Mouse (Mus musculus) liver, embryonic 12.5 days (tissue): ENCODE results near the gene Evl. TPM values are rescaled to one million over a fixed set of nuclear protein-coding genes. Genes with fewer than 3 reads are reported as not detected.
"Not testable (repeated sequence)": the region's sequence is repeated elsewhere in the genome, so short reads cannot be mapped to it uniquely, and the experiment has no call there.

Experiments used
- ATAC-seq: fragments of 200-750 bp; cut with Nextera tagmentation; 2 replicates; pipeline ENCODE4 v1.8.0; 2017; ENCODE audit warnings: moderate number of reproducible peaks, mild to moderate bottlenecking, moderate library complexity
- H3K27ac ChIP-seq: fragments of 300-500 bp; sonication (generic); 2 replicates; pipeline ENCODE4 v1.5.1; 2016; ENCODE audit warnings: mild to moderate bottlenecking
- H3K27me3 ChIP-seq: fragments of 300-500 bp; sonication (generic); replicated peaks from 2 replicates; pipeline ENCODE4 v1.6.1; 2016; ENCODE audit warnings: mild to moderate bottlenecking, moderate library complexity
- H3K36me3 ChIP-seq: fragments of 300-500 bp; sonication (generic); 2 replicates; pipeline ENCODE4 v1.6.1; 2016; ENCODE audit warnings: mild to moderate bottlenecking, moderate library complexity
- H3K4me1 ChIP-seq: fragments of 300-500 bp; sonication (generic); 2 replicates; pipeline ENCODE4 v1.6.1; 2016
- H3K4me2 ChIP-seq: fragments of 300-500 bp; sonication (generic); 2 replicates; pipeline ENCODE4 v1.6.1; 2016; ENCODE audit warnings: mild to moderate bottlenecking, moderate library complexity
- H3K4me3 ChIP-seq: fragments of 300-500 bp; sonication (generic); 2 replicates; pipeline ENCODE4 v1.5.1; 2016; ENCODE audit warnings: mild to moderate bottlenecking, moderate library complexity
- H3K9ac ChIP-seq: fragments of 300-500 bp; sonication (generic); 2 replicates; pipeline ENCODE4 v1.6.1; 2016; ENCODE audit warnings: mild to moderate bottlenecking, moderate library complexity
- H3K9me3 ChIP-seq: fragments of 300-500 bp; sonication (generic); replicated peaks from 2 replicates; pipeline ENCODE4 v1.6.1; 2016; ENCODE audit warnings: mild to moderate bottlenecking, moderate library complexity
- WGBS: fragments of 180-500 bp; shearing (Covaris S2); methylation state at CpG from one replicate; pipeline ENCODE4 v1.1.7; 2016; ENCODE audit not compliant: insufficient replicate concordance; 5-methylcytosine and 5-hydroxymethylcytosine counted together
- polyA plus RNA-seq: library from polyadenylated mRNA; unstranded; fragments of >200 nt; fragmentation: Nextera tagmentation; extraction: Ambion mirVana; gene quantifications from 2 replicates; pipeline ENCODE4 v1.2.1, GENCODE M21; 2016

Gene Evl
- polyA plus RNA-seq, result 12.9 and 14.7 TPM in 2 replicates

DNA sequence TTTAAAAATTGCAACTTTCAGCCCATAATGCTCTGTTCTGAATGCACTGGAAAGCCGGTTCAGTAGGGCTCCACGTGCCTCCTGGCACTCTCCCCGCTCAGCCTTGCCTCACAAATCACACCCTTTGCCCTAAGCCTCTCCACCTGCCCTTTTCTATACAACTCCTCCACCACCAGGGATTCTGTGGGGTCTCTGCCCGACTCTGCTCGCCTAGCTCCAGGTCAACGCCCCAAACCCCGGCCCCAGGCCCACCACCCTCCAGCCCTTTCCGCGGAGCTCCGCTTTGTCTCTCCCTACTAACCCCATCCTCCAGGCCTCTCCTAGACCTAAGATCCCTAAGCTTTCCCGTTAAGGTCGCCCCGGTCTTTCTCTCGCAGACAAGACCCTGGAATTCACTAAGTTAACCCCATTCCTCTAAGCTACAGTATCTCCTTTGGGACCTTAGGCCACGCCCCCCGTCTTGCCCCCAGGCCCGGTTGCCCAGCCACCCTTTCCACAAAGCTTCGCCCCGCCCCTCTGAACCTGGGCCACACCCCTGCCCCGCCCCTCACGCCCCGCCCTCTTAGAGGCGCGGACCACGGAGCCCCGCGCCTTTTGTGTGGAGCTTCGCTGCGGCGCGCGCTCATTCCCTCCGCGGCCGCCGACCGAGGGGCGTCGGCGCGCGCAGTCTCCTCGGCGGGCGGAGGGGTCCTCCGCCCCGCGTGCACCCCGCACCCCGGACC is at the start of gene Evl:
Evl (plus strand) TSS at position 601 of the 722 bp plus-strand sequence.
- peak within 1 kb of the TSS; percentile 71 for H3K4me3 ChIP-seq
- no peaks in the 10 kb centered on the region for H3K9me3 ChIP-seq
- ATAC-seq, result peak; percentile 82
- peaks cover 56% of the 10 kb centered on the region for H3K27me3 ChIP-seq
- H3K9ac ChIP-seq, result peak within 1 kb of the TSS; percentile 69
- no peaks in the 10 kb centered on the region for H3K36me3 ChIP-seq
- peak within 1 kb of the TSS; percentile 36; the same call in 1 of the 2 replicates for H3K27ac ChIP-seq
- 3% methylated on average over 39 of the region's 50 CpGs for WGBS
- peak within 1 kb of the TSS; percentile 90 for H3K4me2 ChIP-seq
- H3K4me1 ChIP-seq, result peaks cover 39% of the 10 kb centered on the region; the same call in 1 of the 2 replicates

DNA sequence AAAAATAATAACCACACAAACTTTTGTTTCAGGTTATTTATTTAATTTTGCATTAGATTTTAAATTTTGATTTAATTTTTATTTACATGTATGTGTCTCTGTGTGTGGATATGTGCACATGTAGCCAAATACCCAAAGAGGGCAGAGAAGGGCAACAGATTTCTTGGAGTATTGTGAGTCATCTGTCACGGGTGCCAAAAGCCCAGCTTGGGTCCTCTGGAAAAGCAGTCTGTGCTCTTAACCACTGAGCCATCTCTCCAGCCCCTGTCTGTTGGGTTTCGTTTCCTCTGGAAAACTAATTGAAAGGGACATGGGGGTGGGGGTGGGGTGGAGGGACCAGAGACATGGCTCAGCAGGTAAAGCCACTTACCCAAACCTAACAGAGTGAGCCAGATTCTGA is 48.7 kb upstream of the Evl start:
- Histone ChIP-seq H3K27me3 (peaks cover 20% of the 10 kb centered on the region), H3K27ac (no peak overlapping the region), H3K9ac (no peak overlapping the region), H3K4me3 (no peak overlapping the region), H3K9me3 (no peaks in the 10 kb centered on the region), H3K36me3 (no peaks in the 10 kb centered on the region), H3K4me1 (peaks cover 14% of the 10 kb centered on the region), H3K4me2 (no peak overlapping the region)
- no peak for ATAC-seq
- WGBS, result 57% methylated on average over 2 of the region's 2 CpGs

DNA sequence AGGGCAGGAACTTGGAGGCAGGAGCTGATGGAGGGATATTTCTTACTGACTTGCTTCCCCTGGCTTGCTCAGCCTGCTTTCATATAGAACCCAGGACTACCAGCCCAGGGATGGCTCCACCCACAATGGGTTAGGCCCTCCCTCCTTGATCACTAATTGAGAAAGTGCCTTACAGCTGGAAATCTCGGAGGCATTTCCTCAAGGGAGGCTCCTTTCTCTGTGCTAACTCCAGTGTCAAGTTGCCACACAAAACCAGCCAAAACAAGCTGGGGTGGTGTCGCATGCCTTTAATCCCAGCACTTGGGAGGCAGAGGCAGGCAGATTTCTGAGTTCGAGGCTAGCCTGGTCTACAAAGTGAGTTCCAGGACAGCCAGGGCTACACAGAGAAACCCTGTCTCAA is 47.5 kb upstream of the Evl start:
- not testable (repeated sequence) for H3K9me3 ChIP-seq, H3K4me2 ChIP-seq, H3K36me3 ChIP-seq, H3K27ac ChIP-seq, ATAC-seq, H3K4me3 ChIP-seq, H3K9ac ChIP-seq
- H3K4me1 ChIP-seq, result peaks cover 14% of the 10 kb centered on the region
- H3K27me3 ChIP-seq, result peaks cover 18% of the 10 kb centered on the region; the same call in 1 of the 2 replicates
- WGBS, result 71% methylated on average over 3 of the region's 3 CpGs

DNA sequence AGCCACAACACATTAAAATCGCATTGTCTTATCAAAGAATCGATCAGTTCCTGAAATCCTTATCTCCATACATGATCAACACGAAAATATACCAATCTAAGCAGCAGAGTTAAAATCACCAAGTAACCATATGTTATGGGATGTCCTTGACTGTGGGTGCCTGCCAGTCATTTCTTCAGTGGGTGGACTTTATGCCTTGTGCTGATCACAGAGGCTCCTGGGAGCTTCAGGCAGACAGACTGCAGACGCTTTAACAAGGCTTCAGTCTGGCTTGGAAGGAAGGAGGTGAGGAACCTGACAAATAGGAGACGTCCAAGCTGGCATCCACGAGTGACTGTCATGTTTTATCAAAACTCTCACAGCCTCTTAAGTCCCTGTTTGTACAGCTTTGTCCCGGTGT is 43.9 kb upstream of the Evl start:
- WGBS, result 41% methylated on average over 7 of the region's 7 CpGs
- H3K4me3 ChIP-seq, result no peak overlapping the region
- no peaks in the 10 kb centered on the region for H3K36me3 ChIP-seq
- no peaks in the 10 kb centered on the region for H3K4me1 ChIP-seq
- peaks cover 2% of the 10 kb centered on the region; the same call in 1 of the 2 replicates for H3K27me3 ChIP-seq
- no peak overlapping the region for H3K9ac ChIP-seq
- no peak for ATAC-seq
- H3K27ac ChIP-seq, result no peak overlapping the region
- H3K9me3 ChIP-seq, result no peaks in the 10 kb centered on the region
- no peak overlapping the region for H3K4me2 ChIP-seq

DNA sequence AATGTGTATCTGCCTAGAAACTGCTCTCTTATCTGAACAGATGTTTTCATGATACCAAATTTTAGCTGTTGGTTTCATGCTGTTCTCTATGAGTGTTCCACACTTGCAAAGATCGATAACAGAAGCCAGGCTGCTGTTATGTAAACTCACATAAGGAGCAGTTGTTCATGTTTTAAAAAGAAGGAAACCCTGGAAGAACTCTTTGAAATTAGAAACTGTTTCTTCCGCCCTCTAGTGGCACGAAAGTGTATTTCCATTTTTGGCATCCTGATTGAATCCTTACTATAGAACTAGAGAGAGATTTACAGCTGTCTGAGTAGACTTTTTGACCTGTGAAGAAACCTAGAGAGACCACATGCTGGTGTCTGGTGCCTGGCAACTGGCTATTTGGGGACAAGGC is 43.5 kb upstream of the Evl start:
- H3K36me3 ChIP-seq, result no peaks in the 10 kb centered on the region
- H3K9ac ChIP-seq, result no peak overlapping the region
- ATAC-seq, result no peak
- no peaks in the 10 kb centered on the region for H3K4me1 ChIP-seq
- no peak overlapping the region for H3K4me2 ChIP-seq
- WGBS, result 4% methylated on average over 3 of the region's 3 CpGs
- peaks cover 2% of the 10 kb centered on the region; the same call in 1 of the 2 replicates for H3K27me3 ChIP-seq
- no peaks in the 10 kb centered on the region for H3K9me3 ChIP-seq
- no peak overlapping the region for H3K4me3 ChIP-seq
- H3K27ac ChIP-seq, result no peak overlapping the region

DNA sequence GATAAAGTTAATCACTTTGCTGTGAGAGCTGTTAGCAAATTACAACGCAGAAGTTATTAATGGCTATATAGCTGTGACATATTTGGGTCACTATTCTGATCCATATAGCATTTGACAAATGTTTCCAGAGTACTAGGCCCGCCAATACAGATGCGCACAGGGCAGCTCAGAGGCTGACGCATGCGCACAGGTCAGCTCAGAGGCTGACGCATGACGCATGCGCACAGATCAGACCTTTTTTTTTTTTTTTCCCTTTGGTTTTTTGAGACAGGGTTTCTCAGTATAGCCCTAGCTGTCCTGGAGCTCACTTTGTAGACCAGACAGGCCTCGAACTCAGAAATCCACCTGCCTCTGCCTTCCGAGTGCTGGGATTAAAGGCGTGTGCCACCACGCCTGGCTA is 39.1 kb upstream of the Evl start:
- H3K4me2 ChIP-seq, result no peak overlapping the region
- H3K9ac ChIP-seq, result no peak overlapping the region
- 77% methylated on average over 12 of the region's 12 CpGs for WGBS
- H3K4me3 ChIP-seq, result no peak overlapping the region
- H3K27ac ChIP-seq, result no peak overlapping the region
- ATAC-seq, result no peak
- no peaks in the 10 kb centered on the region for H3K9me3 ChIP-seq
- no peaks in the 10 kb centered on the region for H3K36me3 ChIP-seq
- H3K4me1 ChIP-seq, result no peaks in the 10 kb centered on the region
- no peaks in the 10 kb centered on the region for H3K27me3 ChIP-seq

DNA sequence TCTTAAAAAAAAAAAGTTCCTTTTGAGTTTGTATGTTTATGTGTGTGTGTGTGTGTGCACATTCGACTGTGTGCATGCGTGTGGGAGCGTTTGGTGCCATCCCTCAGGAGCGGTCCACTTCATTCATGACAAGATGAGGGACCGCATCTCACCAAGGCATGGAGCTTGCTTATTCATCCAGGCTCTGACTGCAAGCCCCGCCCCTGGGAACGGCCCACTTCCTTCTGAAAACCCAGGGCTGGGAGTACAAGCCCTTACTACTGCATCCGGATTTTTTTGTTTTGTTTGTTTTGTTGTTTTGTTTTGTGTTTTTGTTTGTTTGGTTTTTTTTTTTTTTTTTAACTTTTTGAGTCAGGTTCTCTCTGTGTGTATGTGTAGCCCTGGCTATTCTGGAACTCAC is 35.1 kb upstream of the Evl start:
- Histone ChIP-seq H3K9ac (no peak overlapping the region), H3K4me1 (no peaks in the 10 kb centered on the region), H3K4me3 (no peak overlapping the region), H3K27ac (no peak overlapping the region), H3K36me3 (peaks cover 10% of the 10 kb centered on the region; the same call in 1 of the 2 replicates), H3K9me3 (no peaks in the 10 kb centered on the region), H3K27me3 (no peaks in the 10 kb centered on the region), H3K4me2 (no peak overlapping the region)
- WGBS, result 38% methylated on average over 8 of the region's 8 CpGs
- no peak for ATAC-seq

DNA sequence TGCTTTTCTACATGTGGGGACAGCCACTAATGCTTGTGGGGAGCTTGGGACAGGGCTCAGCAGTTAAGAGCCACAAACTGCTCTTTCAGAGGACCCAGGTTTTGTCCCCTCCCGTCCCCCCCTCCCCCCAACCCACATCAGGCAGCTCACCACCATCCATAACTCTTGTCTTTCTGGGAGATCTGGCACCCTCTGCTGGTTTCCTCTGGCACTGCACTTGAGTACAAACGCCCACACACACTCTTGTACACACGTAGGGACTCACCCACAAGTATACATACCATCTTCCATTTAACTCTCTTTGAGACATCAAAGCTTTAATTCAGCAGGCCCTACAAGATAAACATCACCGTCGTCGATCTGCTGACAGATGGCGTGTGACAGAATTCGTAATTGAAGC is 25.3 kb upstream of the Evl start:
- no peak overlapping the region for H3K9ac ChIP-seq
- H3K4me2 ChIP-seq, result no peak overlapping the region
- H3K4me3 ChIP-seq, result no peak overlapping the region
- H3K36me3 ChIP-seq, result no peaks in the 10 kb centered on the region
- no peaks in the 10 kb centered on the region for H3K27me3 ChIP-seq
- H3K9me3 ChIP-seq, result no peaks in the 10 kb centered on the region
- H3K4me1 ChIP-seq, result no peaks in the 10 kb centered on the region
- WGBS, result 42% methylated on average over 8 of the region's 8 CpGs
- H3K27ac ChIP-seq, result no peak overlapping the region
- no peak for ATAC-seq

DNA sequence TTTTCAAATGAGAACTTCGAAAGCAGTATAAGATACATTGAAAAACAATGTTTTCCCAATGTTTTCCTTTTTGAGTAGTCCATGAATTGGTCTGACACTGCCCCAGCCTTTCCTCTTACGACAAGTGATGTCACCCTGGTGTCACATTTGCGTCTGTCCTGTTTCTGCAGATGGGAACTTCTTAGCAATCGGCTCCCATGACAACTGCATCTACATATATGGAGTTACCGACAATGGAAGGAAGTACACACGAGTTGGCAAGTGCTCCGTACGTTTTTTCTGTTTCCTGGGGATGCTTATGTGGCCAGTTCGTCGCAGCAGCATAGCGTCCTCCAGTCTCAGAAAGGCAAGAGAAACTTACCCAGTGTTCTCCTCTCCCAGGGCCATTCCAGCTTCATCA is 20.0 kb upstream of the Evl start:
- Histone ChIP-seq H3K4me3 (no peak overlapping the region), H3K27ac (no peak overlapping the region), H3K36me3 (no peaks in the 10 kb centered on the region), H3K4me2 (no peak overlapping the region), H3K9ac (no peak overlapping the region), H3K9me3 (no peaks in the 10 kb centered on the region), H3K4me1 (no peaks in the 10 kb centered on the region), H3K27me3 (no peaks in the 10 kb centered on the region)
- no peak for ATAC-seq
- 65% methylated on average over 11 of the region's 11 CpGs for WGBS

DNA sequence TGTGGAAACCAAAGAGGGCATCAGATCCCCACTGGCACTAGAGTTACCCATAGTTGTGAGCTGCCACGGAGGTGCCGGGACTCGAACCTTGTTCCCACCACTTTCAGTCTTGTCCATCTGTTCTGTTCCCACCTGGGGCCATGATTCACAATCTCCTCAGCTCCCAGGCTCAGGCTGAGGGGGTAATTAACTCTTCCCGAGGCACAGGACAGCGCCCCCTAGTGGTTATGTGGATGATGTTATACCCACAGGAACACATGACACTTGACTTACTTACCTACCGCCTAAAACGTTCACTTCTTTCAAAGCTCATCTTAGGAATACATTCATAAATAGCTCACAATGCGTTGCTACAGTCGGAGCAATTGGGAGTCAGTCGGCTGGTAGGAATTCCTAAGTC is 18.1 kb upstream of the Evl start:
- no peaks in the 10 kb centered on the region for H3K9me3 ChIP-seq
- H3K27me3 ChIP-seq, result no peaks in the 10 kb centered on the region
- H3K4me1 ChIP-seq, result no peaks in the 10 kb centered on the region
- no peak overlapping the region for H3K4me2 ChIP-seq
- ATAC-seq, result no peak
- WGBS, result 50% methylated on average over 10 of the region's 10 CpGs
- no peak overlapping the region for H3K9ac ChIP-seq
- H3K36me3 ChIP-seq, result no peaks in the 10 kb centered on the region
- no peak overlapping the region for H3K27ac ChIP-seq
- no peak overlapping the region for H3K4me3 ChIP-seq

DNA sequence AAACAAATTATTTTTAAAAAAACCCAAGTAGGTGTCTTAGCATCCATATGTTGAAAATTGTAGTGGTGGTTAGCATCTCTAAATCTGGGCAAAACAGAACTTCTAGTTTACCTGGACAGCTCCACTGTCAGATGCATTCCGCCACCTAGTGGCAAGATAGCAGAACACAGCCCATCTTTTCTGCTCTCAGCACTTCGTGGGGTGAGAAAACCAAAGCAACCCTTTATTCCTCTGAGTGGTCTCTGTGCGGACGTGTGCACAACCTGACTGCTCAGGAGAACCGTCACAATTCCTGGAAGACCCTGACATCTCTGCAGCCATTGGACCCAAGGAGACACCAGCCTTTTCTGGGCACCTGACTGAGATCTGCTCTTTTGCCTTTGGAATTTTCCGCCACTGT is 13.4 kb upstream of the Evl start:
- H3K27me3 ChIP-seq, result peaks cover 15% of the 10 kb centered on the region; the same call in 1 of the 2 replicates
- 16% methylated on average over 6 of the region's 6 CpGs for WGBS
- H3K9me3 ChIP-seq, result no peaks in the 10 kb centered on the region
- ATAC-seq, result no peak
- no peak overlapping the region for H3K9ac ChIP-seq
- H3K4me2 ChIP-seq, result no peak overlapping the region
- no peaks in the 10 kb centered on the region for H3K36me3 ChIP-seq
- H3K27ac ChIP-seq, result no peak overlapping the region
- no peak overlapping the region for H3K4me3 ChIP-seq
- no peaks in the 10 kb centered on the region for H3K4me1 ChIP-seq

DNA sequence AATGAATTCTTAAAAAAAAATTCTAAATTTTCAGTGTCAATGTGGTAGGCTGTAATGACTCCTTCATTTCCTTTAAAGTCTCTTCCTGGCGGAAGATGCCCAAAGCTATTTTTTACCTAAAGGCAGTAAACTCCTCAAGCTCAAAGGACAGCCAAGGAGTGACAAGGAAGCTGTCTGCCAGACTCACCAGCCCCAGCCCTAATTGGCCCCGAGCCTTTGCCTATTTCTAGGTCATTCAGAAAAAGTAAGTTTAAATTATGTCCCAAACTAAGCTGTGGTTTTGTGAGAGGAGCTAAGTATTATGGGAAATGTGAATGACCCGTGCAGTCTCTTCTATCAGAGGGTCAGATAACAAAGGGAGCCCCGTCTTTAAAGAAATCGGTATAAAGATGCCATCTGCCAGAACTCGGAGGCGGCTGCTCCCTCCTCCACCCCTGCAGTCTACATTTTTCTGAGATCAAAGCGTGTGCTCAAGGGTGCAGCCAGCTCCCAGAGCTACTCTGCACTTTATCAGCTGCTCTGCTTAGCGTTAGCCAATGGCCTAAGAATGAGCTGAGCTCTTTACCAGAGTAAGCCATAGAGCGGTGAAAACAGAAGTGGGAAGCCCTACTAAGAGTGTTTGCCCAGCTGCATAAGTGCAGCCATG is 7.9 kb upstream of the Evl start:
- no peak overlapping the region for H3K9ac ChIP-seq
- H3K36me3 ChIP-seq, result no peaks in the 10 kb centered on the region
- WGBS, result 26% methylated on average over 10 of the region's 10 CpGs
- no peak for ATAC-seq
- H3K4me1 ChIP-seq, result no peaks in the 10 kb centered on the region
- H3K27ac ChIP-seq, result no peak overlapping the region
- no peak overlapping the region for H3K4me3 ChIP-seq
- H3K27me3 ChIP-seq, result peaks cover 27% of the 10 kb centered on the region
- H3K9me3 ChIP-seq, result 0 out of 2 replicates have a peak, but pooled peaks cover 3% of the 10 kb centered on the region
- no peak overlapping the region for H3K4me2 ChIP-seq
